Comparison of ENCODE assay signal across 23 mouse cellular contexts in the genomic region with DNA sequence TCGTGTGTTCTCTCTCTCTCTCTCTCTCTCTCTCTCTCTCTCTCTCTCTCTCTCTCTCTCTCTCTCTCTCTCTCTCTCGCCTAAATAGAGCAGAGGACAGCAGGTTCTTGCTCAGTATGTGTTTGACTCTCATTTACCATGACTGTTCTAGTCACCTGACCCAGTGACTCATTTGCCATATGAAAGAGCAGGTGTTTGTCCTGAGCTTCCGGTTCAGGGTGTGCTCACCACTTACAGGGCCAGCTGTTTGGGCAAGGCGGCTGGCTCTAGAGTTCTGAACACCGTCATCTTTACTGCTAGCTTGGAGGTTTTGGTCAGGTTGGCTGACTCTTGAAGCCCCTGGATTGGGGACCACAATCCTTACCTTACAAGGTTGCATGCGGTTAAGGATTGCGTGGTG. TPM values are rescaled to one million over a fixed set of nuclear protein-coding genes. Genes with fewer than 3 reads are reported as not detected.
DNase-seq lines count a peak whose midpoint lies in the region; ATAC-seq and TF ChIP-seq lines count a peak whose summit lies in the region.
"Had no signal": no experiment of that assay in that cellular context is flagged by ENCODE, and none has a peak within 500 bp of the region (broad histone marks: within the 10 kb centered on the region; RNA-seq: fewer than 3 reads in every experiment).

No protein-coding gene starts in this region.

- WGBS in large intestine, adult 2 months: 50% methylated on average over 7 of the region's 7 CpGs
- WGBS in stomach, postnatal 0 days: 74% methylated on average over 7 of the region's 7 CpGs
- WGBS in liver, embryonic 12.5 days (ENCODE audit: insufficient replicate concordance): 84% methylated on average over 7 of the region's 7 CpGs
- WGBS in hindbrain, embryonic 13.5 days: 95% methylated on average over 7 of the region's 7 CpGs

- H3K4me1 ChIP-seq in ES-Bruce4 (ENCODE audit: control insufficient read depth, insufficient read depth, low read length): peaks cover 2% of the 10 kb centered on the region
- no peaks in the 10 kb centered on the region for H3K4me1 ChIP-seq in stomach, postnatal 0 days (replicated peaks; ENCODE audit: control insufficient read depth, insufficient read depth)
- H3K4me1 ChIP-seq in liver, embryonic 12.5 days: peaks cover 17% of the 10 kb centered on the region
- peaks cover 18% of the 10 kb centered on the region for H3K4me1 ChIP-seq in hindbrain, embryonic 13.5 days (replicated peaks)

- peak; percentile 83 for ATAC-seq in stomach, postnatal 0 days (ENCODE audit: low FRiP score, low TSS enrichment)
- ATAC-seq in frontal cortex, adult (ENCODE audit: low TSS enrichment): no peak
- ATAC-seq in liver, embryonic 12.5 days: no peak
- ATAC-seq in hindbrain, embryonic 13.5 days (ENCODE audit: low FRiP score): no peak
- ATAC-seq: forebrain, postnatal 0 days; hindbrain, embryonic 16.5 days; inflammation-experienced regulatory T-cells, adult 6 months; Patski had no signal

- no peak overlapping the region for H3K9ac ChIP-seq in ES-Bruce4 (ENCODE audit: low read depth, poor library complexity, severe bottlenecking)
- H3K9ac ChIP-seq in stomach, postnatal 0 days (ENCODE audit: low read length): no peak overlapping the region
- no peak overlapping the region for H3K9ac ChIP-seq in liver, embryonic 12.5 days
- H3K9ac ChIP-seq in hindbrain, embryonic 13.5 days: no peak overlapping the region
- H3K9ac ChIP-seq: embryonic facial prominence, embryonic 15.5 days; forebrain, embryonic 12.5 days; forebrain, postnatal 0 days; heart, embryonic 13.5 days had no signal

- no peak overlapping the region for H3K4me3 ChIP-seq in ES-Bruce4 (ENCODE audit: low read depth, low read length)
- H3K4me3 ChIP-seq in stomach, postnatal 0 days (ENCODE audit: low read depth, low read length): no peak overlapping the region
- H3K4me3 ChIP-seq in liver, embryonic 12.5 days: no peak overlapping the region
- H3K4me3 ChIP-seq in hindbrain, embryonic 13.5 days: no peak overlapping the region
- H3K4me3 ChIP-seq: embryonic facial prominence, embryonic 15.5 days; erythroblast, embryonic 14.5 days; forebrain, embryonic 12.5 days; gastrocnemius, adult 2 months; heart, embryonic 13.5 days had no signal

- TF ChIP-seq POLR2A in ES-Bruce4 (IDR thresholded peaks at IDR 0.05; ENCODE audit: insufficient read depth, low read length): no peak

- H3K27ac ChIP-seq in ES-Bruce4 (ENCODE audit: insufficient read depth, low read length): peak overlapping the region; percentile 2; the same call in 1 of the 2 replicates
- peak overlapping the region; percentile 63 for H3K27ac ChIP-seq in stomach, postnatal 0 days (replicated peaks)
- no peak overlapping the region for H3K27ac ChIP-seq in liver, embryonic 12.5 days
- H3K27ac ChIP-seq in hindbrain, embryonic 13.5 days: no peak overlapping the region
- H3K27ac ChIP-seq: embryonic facial prominence, embryonic 15.5 days; forebrain, embryonic 12.5 days; gastrocnemius, adult 2 months; heart, embryonic 13.5 days had no signal

- no peaks in the 10 kb centered on the region for H3K9me3 ChIP-seq in ES-Bruce4 (replicated peaks; ENCODE audit: control insufficient read depth, insufficient read depth, low read length, poor library complexity, severe bottlenecking)
- H3K9me3 ChIP-seq in stomach, postnatal 0 days (ENCODE audit: control insufficient read depth, low read length): no peaks in the 10 kb centered on the region
- H3K9me3 ChIP-seq in liver, embryonic 12.5 days (replicated peaks): no peaks in the 10 kb centered on the region
- H3K9me3 ChIP-seq in hindbrain, embryonic 13.5 days: no peaks in the 10 kb centered on the region
- H3K9me3 ChIP-seq: embryonic facial prominence, embryonic 15.5 days; forebrain, embryonic 12.5 days; heart, embryonic 13.5 days had no signal

- peaks cover 44% of the 10 kb centered on the region for H3K36me3 ChIP-seq in ES-Bruce4 (ENCODE audit: control insufficient read depth, insufficient read depth, low read length, poor library complexity, severe bottlenecking)
- peaks cover 20% of the 10 kb centered on the region for H3K36me3 ChIP-seq in stomach, postnatal 0 days (ENCODE audit: control insufficient read depth, insufficient read depth, low read length)
- peaks cover 71% of the 10 kb centered on the region for H3K36me3 ChIP-seq in liver, embryonic 12.5 days
- H3K36me3 ChIP-seq in hindbrain, embryonic 13.5 days: peaks cover 60% of the 10 kb centered on the region

- DNase-seq in R1 (ENCODE audit: low read depth, low spot score): peak; percentile 56
- DNase-seq in large intestine, adult 2 months (ENCODE audit: low read depth, low spot score): peak; percentile 86
- DNase-seq in stomach, postnatal 0 days (ENCODE audit: low spot score): peak; percentile 67
- DNase-seq: adrenal gland, postnatal 10 days; cerebellum, adult 11 months; cerebellum, adult 8-10 months; cerebellum, postnatal 14 days; embryo, embryonic 11 days; forebrain, postnatal 0 days; gastrocnemius, adult 2 months; gastrocnemius, postnatal 25 days; heart, postnatal 36 days had no signal

- no peak for TF ChIP-seq EP300 in ES-Bruce4 (IDR thresholded peaks at IDR 0.05; ENCODE audit: insufficient read depth, low read depth, low read length)
- no peak for TF ChIP-seq EP300 in stomach, postnatal 0 days (optimal IDR thresholded peaks at IDR 0.05)

- no peaks in the 10 kb centered on the region for H3K27me3 ChIP-seq in ES-Bruce4 (ENCODE audit: control insufficient read depth, insufficient read depth, low read length, poor library complexity, severe bottlenecking)
- no peaks in the 10 kb centered on the region for H3K27me3 ChIP-seq in stomach, postnatal 0 days (ENCODE audit: control insufficient read depth, insufficient read depth, low read length)
- H3K27me3 ChIP-seq in liver, embryonic 12.5 days (replicated peaks): no peaks in the 10 kb centered on the region
- H3K27me3 ChIP-seq in hindbrain, embryonic 13.5 days: no peaks in the 10 kb centered on the region
- H3K27me3 ChIP-seq: embryonic facial prominence, embryonic 15.5 days; forebrain, embryonic 12.5 days; heart, embryonic 13.5 days; Patski had no signal

- TF ChIP-seq CTCF in ES-Bruce4 (IDR thresholded peaks at IDR 0.05; ENCODE audit: low read depth, low read length): no peak
- no peak for TF ChIP-seq CTCF in stomach, postnatal 0 days (IDR thresholded peaks at IDR 0.05; ENCODE audit: low read depth)

- H3K4me2 ChIP-seq in stomach, postnatal 0 days (replicated peaks; ENCODE audit: low read depth): no peak overlapping the region
- H3K4me2 ChIP-seq in liver, embryonic 12.5 days: no peak overlapping the region
- H3K4me2 ChIP-seq in hindbrain, embryonic 13.5 days: no peak overlapping the region
- H3K4me2 ChIP-seq: embryonic facial prominence, embryonic 15.5 days; forebrain, embryonic 12.5 days; heart, embryonic 13.5 days had no signal

RNA-seq across cellular contexts. Expression of a gene that starts 4.5 kb away (rescaled TPM):
- polyA plus RNA-seq in ES-Bruce4 (2011; ENCODE audit: insufficient read depth, insufficient read length, low read depth, missing spikeins): 1.4 TPM in 2 replicates
- 1.6 and 2.1 TPM in 2 replicates for polyA plus RNA-seq in large intestine, adult 2 months (2012; rRNA removed)
- 6.4 and 7.9 TPM in 2 replicates for polyA plus RNA-seq in stomach, postnatal 0 days (2015; fragmentation: Nextera tagmentation; extraction: Ambion mirVana)
- 0.86 and 1.0 TPM in 2 replicates for polyA plus RNA-seq in liver, embryonic 12.5 days (2016; fragmentation: Nextera tagmentation; extraction: Ambion mirVana)
- polyA plus RNA-seq in hindbrain, embryonic 13.5 days (2015; fragmentation: Nextera tagmentation; extraction: Ambion mirVana): 15.3 and 22.1 TPM in 2 replicates
- polyA plus RNA-seq: erythroblast, embryonic 14.5 days had no signal

RNA-seq across cellular contexts. Expression of a gene that starts 4.7 kb away (rescaled TPM):
- 162 and 166 TPM in 2 replicates for polyA plus RNA-seq in ES-Bruce4 (2011; ENCODE audit: insufficient read depth, insufficient read length, low read depth, missing spikeins)
- 49.3 and 57.5 TPM in 2 replicates for polyA plus RNA-seq in large intestine, adult 2 months (2012; rRNA removed)
- polyA plus RNA-seq in stomach, postnatal 0 days (2015; fragmentation: Nextera tagmentation; extraction: Ambion mirVana): 308 and 320 TPM in 2 replicates
- 280 and 301 TPM in 2 replicates for polyA plus RNA-seq in liver, embryonic 12.5 days (2016; fragmentation: Nextera tagmentation; extraction: Ambion mirVana)
- 263 and 295 TPM in 2 replicates for polyA plus RNA-seq in hindbrain, embryonic 13.5 days (2015; fragmentation: Nextera tagmentation; extraction: Ambion mirVana)

RNA-seq across cellular contexts. Expression of a gene that starts 19.5 kb away (rescaled TPM):
- polyA plus RNA-seq in ES-Bruce4 (2011; ENCODE audit: insufficient read depth, insufficient read length, low read depth, missing spikeins): 0.43 and 1.4 TPM in 2 replicates
- 2.4 TPM in 2 replicates for polyA plus RNA-seq in large intestine, adult 2 months (2012; rRNA removed)
- polyA plus RNA-seq in stomach, postnatal 0 days (2015; fragmentation: Nextera tagmentation; extraction: Ambion mirVana): 3.6 and 3.9 TPM in 2 replicates
- polyA plus RNA-seq in liver, embryonic 12.5 days (2016; fragmentation: Nextera tagmentation; extraction: Ambion mirVana): 0.17 and 0.29 TPM in 2 replicates
- 6.6 and 8.1 TPM in 2 replicates for polyA plus RNA-seq in hindbrain, embryonic 13.5 days (2015; fragmentation: Nextera tagmentation; extraction: Ambion mirVana)
- polyA plus RNA-seq: erythroblast, embryonic 14.5 days; inflammation-experienced regulatory T-cells, adult 6 months; Patski had no signal

RNA-seq across cellular contexts. Expression of a gene that starts 36.8 kb away (rescaled TPM):
- 12.4 and 13.4 TPM in 2 replicates for polyA plus RNA-seq in ES-Bruce4 (2011; ENCODE audit: insufficient read depth, insufficient read length, low read depth, missing spikeins)
- 9.4 and 15.0 TPM in 2 replicates for polyA plus RNA-seq in large intestine, adult 2 months (2012; rRNA removed)
- polyA plus RNA-seq in stomach, postnatal 0 days (2015; fragmentation: Nextera tagmentation; extraction: Ambion mirVana): 7.0 and 7.8 TPM in 2 replicates
- 3.0 and 3.2 TPM in 2 replicates for polyA plus RNA-seq in liver, embryonic 12.5 days (2016; fragmentation: Nextera tagmentation; extraction: Ambion mirVana)
- polyA plus RNA-seq in hindbrain, embryonic 13.5 days (2015; fragmentation: Nextera tagmentation; extraction: Ambion mirVana): 8.7 and 10.3 TPM in 2 replicates

Comparison
In these comparisons a context has a peak if more than half of its experiments do, and no peak if none do; other contexts are left out.
1. H3K27ac ChIP-seq: peak in ES-Bruce4 (single experiment) and stomach, postnatal 0 days (single experiment); none in liver, embryonic 12.5 days (single experiment) and hindbrain, embryonic 13.5 days (single experiment).
2. Peak in every context shown above with its lines, with median percentiles within 50 percentile points of each other: DNase-seq.